ENCODE assay signal across 10 mouse cellular contexts in the genomic region with DNA sequence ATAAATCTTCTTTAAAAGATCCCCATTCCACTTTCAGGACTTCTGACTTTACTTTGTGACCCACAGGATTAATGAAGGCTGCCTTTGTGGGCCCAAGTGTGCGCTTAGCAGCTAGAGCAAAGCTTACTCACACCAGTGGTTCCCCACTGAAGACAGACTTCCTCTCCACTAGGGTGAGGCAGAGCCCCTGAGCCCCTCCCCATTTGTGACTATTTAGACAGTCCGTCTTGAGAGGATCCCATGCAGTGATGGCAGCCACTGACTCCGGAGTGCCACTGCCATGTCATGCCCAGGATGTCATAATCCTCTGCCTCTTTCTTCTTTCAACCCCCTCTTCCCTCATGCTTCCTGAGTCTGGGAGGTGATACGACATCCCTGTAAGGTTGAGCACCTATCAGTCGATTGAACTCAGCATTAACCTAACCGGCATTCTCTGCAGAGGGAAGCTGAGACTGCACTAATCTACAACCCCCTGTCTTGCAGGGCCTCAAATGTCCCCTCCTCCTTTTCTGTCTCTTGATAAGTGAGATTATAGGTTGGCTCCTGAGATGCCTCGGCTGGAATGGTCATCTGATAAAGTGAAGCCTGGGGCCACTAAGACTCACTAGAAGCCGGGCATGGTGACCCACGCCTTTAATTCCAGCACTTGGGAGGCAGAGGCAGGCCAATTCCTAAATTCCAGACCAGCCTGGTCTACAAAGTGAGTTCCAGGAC. TPM values are rescaled to one million over a fixed set of nuclear protein-coding genes. Genes with fewer than 3 reads are reported as not detected.
DNase-seq lines count a peak whose midpoint lies in the region; ATAC-seq and TF ChIP-seq lines count a peak whose summit lies in the region.
"Had no signal": no experiment of that assay in that cellular context is flagged by ENCODE, and none has a peak within 500 bp of the region (broad histone marks: within the 10 kb centered on the region; RNA-seq: fewer than 3 reads in every experiment).

No protein-coding gene starts in this region.

- H3K4me3 ChIP-seq in heart, embryonic 13.5 days = no peak overlapping the region
- H3K4me3 ChIP-seq in thymus, adult 2 months (ENCODE audit: control insufficient read depth, insufficient read depth, low read length) = no peak overlapping the region
- H3K4me3 ChIP-seq in limb, embryonic 10.5 days = no peak overlapping the region
- H3K4me3 ChIP-seq in stomach, postnatal 0 days (ENCODE audit: low read depth, low read length) = no peak overlapping the region
- H3K4me3 ChIP-seq: layer of hippocampus, adult 2 months had no signal

- ATAC-seq in heart, embryonic 13.5 days (ENCODE audit: extremely low read depth, insufficient number of reproducible peaks, low FRiP score, low TSS enrichment) = no peak
- no peak for ATAC-seq in stomach, postnatal 0 days (ENCODE audit: low FRiP score, low TSS enrichment)
- no peak for ATAC-seq in frontal cortex, adult (ENCODE audit: low TSS enrichment)

- no peak for TF ChIP-seq CTCF in thymus, adult 2 months (IDR thresholded peaks at IDR 0.05; ENCODE audit: borderline replicate concordance, control insufficient read depth, extremely low read depth, insufficient read depth, low read length, poor library complexity)
- no peak for TF ChIP-seq CTCF in stomach, postnatal 0 days (IDR thresholded peaks at IDR 0.05; ENCODE audit: low read depth)

- no peak overlapping the region for H3K4me2 ChIP-seq in heart, embryonic 13.5 days
- H3K4me2 ChIP-seq in stomach, postnatal 0 days (replicated peaks; ENCODE audit: low read depth) = no peak overlapping the region

- 0 out of 2 replicates have a peak overlapping the region, but pooled peaks have one; percentile 90 for H3K9ac ChIP-seq in heart, embryonic 13.5 days
- no peak overlapping the region for H3K9ac ChIP-seq in stomach, postnatal 0 days (ENCODE audit: low read length)

- no peaks in the 10 kb centered on the region for H3K27me3 ChIP-seq in heart, embryonic 13.5 days (replicated peaks)
- H3K27me3 ChIP-seq in thymus, adult 2 months (ENCODE audit: control insufficient read depth, insufficient read depth, low read length) = no peaks in the 10 kb centered on the region
- no peaks in the 10 kb centered on the region for H3K27me3 ChIP-seq in limb, embryonic 10.5 days (ENCODE audit: low read depth, poor library complexity, severe bottlenecking)
- no peaks in the 10 kb centered on the region for H3K27me3 ChIP-seq in stomach, postnatal 0 days (ENCODE audit: control insufficient read depth, insufficient read depth, low read length)
- H3K27me3 ChIP-seq: CH12.LX had no signal

- H3K9me3 ChIP-seq in heart, embryonic 13.5 days = no peaks in the 10 kb centered on the region
- no peaks in the 10 kb centered on the region for H3K9me3 ChIP-seq in limb, embryonic 10.5 days (replicated peaks)
- no peaks in the 10 kb centered on the region for H3K9me3 ChIP-seq in stomach, postnatal 0 days (ENCODE audit: control insufficient read depth, low read length)

- intact Hi-C loops in heart, postnatal 25 days (cut with DNase I) = loop anchor here (2.0 kb wide), 1 partner anchor 14 kb away; no protein-coding TSS in a partner anchor

- TF ChIP-seq POLR2A in thymus, adult 2 months (IDR thresholded peaks at IDR 0.05; ENCODE audit: control insufficient read depth, extremely low read depth, insufficient read depth, low read length, poor library complexity) = no peak

- TF ChIP-seq EP300 in stomach, postnatal 0 days (optimal IDR thresholded peaks at IDR 0.05) = no peak

- peak overlapping the region; percentile 98 for H3K27ac ChIP-seq in heart, embryonic 13.5 days (replicated peaks)
- no peak overlapping the region for H3K27ac ChIP-seq in thymus, adult 2 months (ENCODE audit: control insufficient read depth, insufficient read depth, low read length)
- H3K27ac ChIP-seq in limb, embryonic 10.5 days = peak overlapping the region; percentile 97
- peak overlapping the region; percentile 99; the same call in 1 of the 2 replicates for H3K27ac ChIP-seq in stomach, postnatal 0 days (replicated peaks)

- DNase-seq in heart, postnatal 25 days (ENCODE audit: low spot score) = no peak
- peak; percentile 6 for DNase-seq in thymus, adult 2 months
- no peak for DNase-seq in thymus, adult 18-20 months
- no peak for DNase-seq in limb, embryonic 10.5 days (ENCODE audit: low spot score)
- DNase-seq in stomach, postnatal 0 days (ENCODE audit: low spot score) = no peak
- no peak for DNase-seq in layer of hippocampus, adult 9-10 months (ENCODE audit: low spot score)

- peaks cover 14% of the 10 kb centered on the region for H3K36me3 ChIP-seq in heart, embryonic 13.5 days
- H3K36me3 ChIP-seq in thymus, adult 2 months (ENCODE audit: control insufficient read depth, insufficient read depth, low read length) = peaks cover 8% of the 10 kb centered on the region
- H3K36me3 ChIP-seq in limb, embryonic 10.5 days = peaks cover 18% of the 10 kb centered on the region
- H3K36me3 ChIP-seq in stomach, postnatal 0 days (ENCODE audit: control insufficient read depth, insufficient read depth, low read length) = no peaks in the 10 kb centered on the region

- H3K4me1 ChIP-seq in heart, embryonic 13.5 days = peaks cover 47% of the 10 kb centered on the region
- peaks cover 6% of the 10 kb centered on the region; the same call in 1 of the 2 replicates for H3K4me1 ChIP-seq in thymus, adult 2 months (replicated peaks; ENCODE audit: control insufficient read depth, insufficient read depth, low read length)
- H3K4me1 ChIP-seq in limb, embryonic 10.5 days = peaks cover 23% of the 10 kb centered on the region
- peaks cover 3% of the 10 kb centered on the region; the same call in 1 of the 2 replicates for H3K4me1 ChIP-seq in stomach, postnatal 0 days (replicated peaks; ENCODE audit: control insufficient read depth, insufficient read depth)

- WGBS in heart, embryonic 13.5 days = 53% methylated on average over 9 of the region's 9 CpGs
- 89% methylated on average over 9 of the region's 9 CpGs for WGBS in thymus, adult 2 months
- 83% methylated on average over 9 of the region's 9 CpGs for WGBS in limb, embryonic 10.5 days
- 67% methylated on average over 9 of the region's 9 CpGs for WGBS in stomach, postnatal 0 days

RNA-seq across cellular contexts. Expression of a gene that starts 2.4 kb away (rescaled TPM):
- polyA plus RNA-seq in heart, embryonic 13.5 days (2015; fragmentation: Nextera tagmentation; extraction: Ambion mirVana) = 1,787 and 2,104 TPM in 2 replicates
- 1,000 to 10,000 TPM; 1,172 to 1,478 TPM for total RNA-seq in heart, postnatal 25 days (2021)
- polyA plus RNA-seq in thymus, adult 2 months (2012; rRNA removed) = 2,928 and 2,969 TPM in 2 replicates
- 3,450 and 4,164 TPM in 2 replicates for polyA plus RNA-seq in limb, embryonic 10.5 days (2016; fragmentation: Nextera tagmentation; extraction: Ambion mirVana)
- 991 and 1,085 TPM in 2 replicates for polyA plus RNA-seq in stomach, postnatal 0 days (2015; fragmentation: Nextera tagmentation; extraction: Ambion mirVana)
